Mouse (Mus musculus) hematopoietic multipotent progenitor cell, adult 10-12 weeks (in vitro differentiated cells): ENCODE results near the gene Neurl3. TPM values are rescaled to one million over a fixed set of nuclear protein-coding genes. Genes with fewer than 3 reads are reported as not detected.

Source experiments
- polyA plus RNA-seq: library from polyadenylated mRNA; stranded (reverse); fragments of >175 nt; gene quantifications from 2 replicates; pipeline ENCODE4 v1.2.3, GENCODE M21; 2012; ENCODE audit warnings: low replicate concordance

Gene Neurl3
- polyA plus RNA-seq = 51.7 and 68.0 TPM in 2 replicates

DNA sequence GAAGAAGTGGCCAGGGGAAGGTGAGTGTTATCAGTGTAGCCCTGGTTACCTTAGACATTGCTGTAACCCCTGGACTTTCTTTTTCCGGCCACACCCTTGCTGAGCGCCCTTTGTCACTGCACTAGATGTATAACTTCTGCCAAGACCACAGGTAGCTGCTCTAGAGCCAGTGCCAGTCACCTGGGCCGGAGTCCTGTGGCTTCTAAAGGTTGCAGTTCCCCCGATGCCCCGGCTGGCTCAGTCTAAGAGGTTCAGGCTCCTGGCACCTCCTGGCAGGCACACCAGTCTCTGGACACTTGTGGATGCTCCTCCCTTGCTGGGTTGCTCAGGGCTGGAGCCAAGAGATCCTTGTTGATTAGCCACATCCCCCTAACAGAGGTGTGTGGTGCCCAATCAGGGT is at the start of gene Neurl3:
TSS of gene Neurl3 (minus strand) at position 225 of the 400 bp plus-strand sequence.

DNA sequence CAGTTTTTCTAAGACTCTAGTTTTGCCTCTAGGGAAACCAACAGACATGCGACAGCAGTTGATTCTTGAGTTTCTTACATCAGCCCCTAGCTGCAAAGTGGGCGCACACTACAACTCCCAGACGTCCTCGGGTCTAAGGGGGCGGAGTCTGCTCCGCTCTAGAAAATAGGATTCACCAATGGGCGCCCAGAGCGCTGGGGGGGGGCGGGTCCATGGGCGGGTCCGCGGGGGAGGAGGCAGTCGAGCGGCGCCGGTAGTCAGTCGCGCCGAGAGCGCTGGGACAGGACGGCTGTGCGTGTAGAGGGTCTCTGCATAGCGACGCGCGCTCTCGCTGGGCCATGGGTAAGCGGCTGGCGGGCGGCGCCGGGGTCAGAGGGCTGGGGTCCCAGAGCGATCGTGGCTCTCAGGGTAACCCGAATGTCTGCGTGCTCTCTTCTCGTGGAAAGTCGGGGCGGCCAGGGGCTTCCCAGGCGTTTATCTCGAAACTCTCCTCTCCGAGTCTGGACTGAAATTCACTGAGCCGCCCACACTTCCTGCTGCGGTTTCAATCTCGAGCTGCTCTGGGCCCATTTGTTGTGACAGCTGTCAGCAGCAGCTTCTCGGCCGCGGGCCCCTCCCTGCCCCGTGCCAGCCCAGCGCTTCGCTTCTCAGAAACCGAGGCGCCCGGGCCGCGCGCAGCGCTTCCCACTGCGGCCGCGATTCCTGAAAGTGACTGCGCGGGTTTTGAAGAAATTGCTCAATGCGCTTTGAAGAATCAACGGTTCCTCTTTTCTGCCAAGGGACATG is 33.2 kb upstream of the Neurl3 start, which contains the start of gene Arid5a:
TSS of gene Arid5a (plus strand) at position 239 of the 786 bp plus-strand sequence.

DNA sequence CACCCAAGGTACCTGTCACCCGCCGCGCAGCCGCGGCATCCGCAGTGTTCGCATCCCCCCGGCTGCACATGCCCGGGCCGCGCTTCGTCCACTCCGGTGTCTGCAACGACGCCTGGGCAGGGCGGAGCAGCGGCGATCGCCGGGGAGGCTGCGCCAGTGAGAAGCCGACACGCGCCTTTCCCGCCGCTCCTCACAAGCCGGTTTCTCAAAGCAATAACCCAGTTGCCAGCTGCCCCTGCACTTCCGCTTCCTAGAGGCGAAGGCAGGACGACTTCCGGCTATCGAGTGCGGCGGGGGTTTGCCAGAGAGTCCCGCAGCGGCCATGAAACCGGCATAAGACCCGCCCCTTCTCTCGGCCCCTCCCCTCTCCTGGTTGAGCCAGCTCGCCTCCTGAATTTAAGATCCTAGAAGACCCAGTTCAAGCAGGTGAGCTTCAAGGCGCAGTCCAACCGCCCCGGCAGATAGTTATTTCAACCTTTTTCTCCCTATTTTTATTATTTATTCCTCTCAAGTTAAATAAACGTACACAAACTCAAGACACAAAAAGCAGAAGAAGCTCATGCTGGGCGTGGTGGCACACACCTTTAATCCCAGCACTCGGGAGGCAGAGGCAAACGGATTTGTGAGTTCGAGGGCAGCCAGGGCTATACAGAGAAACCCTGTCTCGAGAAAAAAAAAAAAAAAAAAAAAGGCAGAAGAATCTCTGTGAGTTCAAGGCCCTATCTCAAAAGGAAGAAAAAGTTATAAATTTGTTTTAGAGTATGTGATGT is 30.2 kb downstream of the Neurl3 start, which contains the start of gene Uggt1:
TSS of gene Uggt1 (minus strand) at position 663 of the 770 bp plus-strand sequence.

Other genes with a start within 250 kb of the Neurl3 start
- gene Hs6st1, start 206.3 kb downstream of the Neurl3 start, polyA plus RNA-seq = 43.0 and 59.6 TPM in 2 replicates
- gene Uggt1, start 30.0 kb downstream of the Neurl3 start, polyA plus RNA-seq = 11.2 TPM in 2 replicates
- gene Arid5a, start 33.1 kb upstream of the Neurl3 start, polyA plus RNA-seq = 124 and 262 TPM in 2 replicates
- gene Kansl3, start 94.5 kb upstream of the Neurl3 start, polyA plus RNA-seq = 16.7 and 33.8 TPM in 2 replicates
- not detected in 2 replicates for gene Fer1l5, start 97.6 kb upstream of the Neurl3 start, polyA plus RNA-seq
- 7.6 and 12.2 TPM in 2 replicates for gene Lman2l, start 170.6 kb upstream of the Neurl3 start, polyA plus RNA-seq
- gene Cnnm4, start 196.9 kb upstream of the Neurl3 start, polyA plus RNA-seq = 3.4 and 6.3 TPM in 2 replicates
- 26.6 and 38.5 TPM in 2 replicates for gene Cnnm3, start 237.2 kb upstream of the Neurl3 start, polyA plus RNA-seq